In genomic region chr19:16599298-16599970, GRCm38 (mm10) we compare ENCODE assay signal across 8 mouse cellular contexts.
DNase-seq lines count a peak whose midpoint lies in the region; ATAC-seq and TF ChIP-seq lines count a peak whose summit lies in the region.

No protein-coding gene starts in this region.

- intact Hi-C loops in left cerebral cortex, postnatal 10 days (cut with DNase I): loop anchor here (5.0 kb wide), 4 partner anchors 167 to 537 kb away; partner anchors contain the start of gene Gnaq

- no peaks in the 10 kb centered on the region for H3K27me3 ChIP-seq in thymus, adult 2 months (ENCODE audit: control insufficient read depth, insufficient read depth, low read length)
- no peaks in the 10 kb centered on the region for H3K27me3 ChIP-seq in intestine, embryonic 14.5 days (replicated peaks; ENCODE audit: control insufficient read depth, insufficient read depth, low read length)
- H3K27me3 ChIP-seq in midbrain, embryonic 12.5 days: peaks cover 9% of the 10 kb centered on the region

- no peak overlapping the region for H3K9ac ChIP-seq in intestine, embryonic 14.5 days (ENCODE audit: low read length)
- 0 out of 2 replicates have a peak overlapping the region, but pooled peaks have one; percentile 3 for H3K9ac ChIP-seq in midbrain, embryonic 12.5 days (replicated peaks)

- peak overlapping the region; percentile 5; the same call in 1 of the 2 replicates for H3K4me2 ChIP-seq in intestine, embryonic 14.5 days (ENCODE audit: low read length)
- peak overlapping the region; percentile 30 for H3K4me2 ChIP-seq in midbrain, embryonic 12.5 days (replicated peaks)

- no peak for TF ChIP-seq POLR2A in thymus, adult 2 months (IDR thresholded peaks at IDR 0.05; ENCODE audit: control insufficient read depth, extremely low read depth, insufficient read depth, low read length, poor library complexity)
- no peak for TF ChIP-seq POLR2A in cortical plate, adult 2 months (IDR thresholded peaks at IDR 0.05; ENCODE audit: extremely low read depth, insufficient read depth, low read length)

- DNase-seq in thymus, adult 2 months: peak; percentile 58
- no peak for DNase-seq in thymus, adult 18-20 months
- peak; percentile 28 to 46 for DNase-seq in gastrocnemius, adult 8-10 months (ENCODE audit: low spot score in 2 of 2)
- peak; percentile 86 for DNase-seq in intestine, embryonic 14.5 days (ENCODE audit: low spot score)
- DNase-seq in left cerebral cortex, postnatal 10 days (ENCODE audit: extremely low spot score in 1 of 2, low spot score in 2 of 2): peak; percentile 65 to 69
- peak; percentile 67 for DNase-seq in skeletal muscle tissue, adult 2 months (ENCODE audit: low read depth, low spot score)

- H3K36me3 ChIP-seq in thymus, adult 2 months (ENCODE audit: control insufficient read depth, insufficient read depth, low read length): no peaks in the 10 kb centered on the region
- H3K36me3 ChIP-seq in intestine, embryonic 14.5 days (ENCODE audit: control insufficient read depth, insufficient read depth, low read length): no peaks in the 10 kb centered on the region
- no peaks in the 10 kb centered on the region for H3K36me3 ChIP-seq in midbrain, embryonic 12.5 days

- no peaks in the 10 kb centered on the region for H3K9me3 ChIP-seq in intestine, embryonic 14.5 days (ENCODE audit: control insufficient read depth, low read length)
- no peaks in the 10 kb centered on the region for H3K9me3 ChIP-seq in midbrain, embryonic 12.5 days

- 23% methylated on average over 9 of the region's 9 CpGs for WGBS in thymus, adult 2 months
- 17% methylated on average over 9 of the region's 9 CpGs for WGBS in intestine, embryonic 14.5 days
- 18% methylated on average over 9 of the region's 9 CpGs for WGBS in midbrain, embryonic 12.5 days

- H3K4me1 ChIP-seq in thymus, adult 2 months (replicated peaks; ENCODE audit: control insufficient read depth, insufficient read depth, low read length): no peaks in the 10 kb centered on the region
- H3K4me1 ChIP-seq in cortical plate, adult 2 months (ENCODE audit: control insufficient read depth, insufficient read depth, low read length): no peaks in the 10 kb centered on the region
- peaks cover 13% of the 10 kb centered on the region for H3K4me1 ChIP-seq in intestine, embryonic 14.5 days (replicated peaks; ENCODE audit: control insufficient read depth, insufficient read depth, low read length)
- H3K4me1 ChIP-seq in midbrain, embryonic 12.5 days: no peaks in the 10 kb centered on the region

- ATAC-seq in intestine, embryonic 14.5 days (replicated peaks; ENCODE audit: low FRiP score, low TSS enrichment, low read depth): peak; percentile 63
- ATAC-seq in midbrain, embryonic 12.5 days (ENCODE audit: low FRiP score, low read depth): peak; percentile 71

- no peak overlapping the region for H3K27ac ChIP-seq in thymus, adult 2 months (ENCODE audit: control insufficient read depth, insufficient read depth, low read length)
- no peak overlapping the region for H3K27ac ChIP-seq in cortical plate, adult 2 months (ENCODE audit: insufficient read depth, low read length)
- H3K27ac ChIP-seq in intestine, embryonic 14.5 days (ENCODE audit: low read depth): peak overlapping the region; percentile 38; the same call in 1 of the 2 replicates
- no peak overlapping the region for H3K27ac ChIP-seq in midbrain, embryonic 12.5 days (replicated peaks)

- H3K4me3 ChIP-seq in thymus, adult 2 months (ENCODE audit: control insufficient read depth, insufficient read depth, low read length): no peak overlapping the region
- H3K4me3 ChIP-seq in cortical plate, adult 2 months (ENCODE audit: insufficient read depth, low read length): no peak overlapping the region
- H3K4me3 ChIP-seq in intestine, embryonic 14.5 days (ENCODE audit: low read depth, low read length): no peak overlapping the region
- H3K4me3 ChIP-seq in midbrain, embryonic 12.5 days: no peak overlapping the region

- TF ChIP-seq CTCF in thymus, adult 2 months (IDR thresholded peaks at IDR 0.05; ENCODE audit: borderline replicate concordance, control insufficient read depth, extremely low read depth, insufficient read depth, low read length, poor library complexity): no peak
- TF ChIP-seq CTCF in cortical plate, adult 2 months (IDR thresholded peaks at IDR 0.05; ENCODE audit: extremely low read depth, insufficient read depth, low read length): peak; percentile 98

Comparison
In these comparisons a context has a peak if more than half of its experiments do, and no peak if none do; other contexts are left out.
1. DNase-seq: peak in thymus, adult 2 months (single experiment), gastrocnemius, adult 8-10 months (2 of 2), intestine, embryonic 14.5 days (single experiment), left cerebral cortex, postnatal 10 days (2 of 2) and skeletal muscle tissue, adult 2 months (single experiment); none in thymus, adult 18-20 months (0 of 2).